Mouse (Mus musculus) thymus, adult 18-20 months (tissue): ENCODE measurements around the gene Prr22.
A peak's percentile ranks its signal among the peaks of the same experiment; 100 is the strongest.

Experiments used
- DNase-seq, 2 experiments: peaks; one replicate each; pipeline ENCODE4 v3.0.0; 2022; ENCODE audit warnings: mixed read lengths in 2 of 2

Gene Prr22

DNA sequence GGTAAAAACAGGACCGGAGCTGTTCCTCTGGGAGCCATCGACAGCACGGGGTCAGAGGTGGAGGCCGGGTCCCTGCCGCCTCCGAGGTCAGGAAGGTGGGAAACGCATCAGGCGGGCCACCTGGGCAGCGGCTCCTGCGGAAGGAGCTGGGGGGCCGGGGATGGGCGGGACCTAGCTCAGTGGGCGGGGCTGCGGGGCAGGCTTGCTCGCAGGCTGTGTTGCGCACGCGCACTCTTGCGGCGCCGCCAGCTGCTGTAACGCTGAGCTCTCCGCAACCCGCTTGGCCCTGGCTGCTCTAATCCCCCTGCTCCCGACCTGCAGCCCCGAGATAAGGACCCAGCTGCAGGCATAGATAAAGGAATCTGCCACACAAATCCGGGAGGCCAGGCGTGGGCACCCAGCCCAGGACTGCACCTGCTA is 8.0 kb upstream of the Prr22 start:
- DNase-seq = peak; percentile 84 to 88

DNA sequence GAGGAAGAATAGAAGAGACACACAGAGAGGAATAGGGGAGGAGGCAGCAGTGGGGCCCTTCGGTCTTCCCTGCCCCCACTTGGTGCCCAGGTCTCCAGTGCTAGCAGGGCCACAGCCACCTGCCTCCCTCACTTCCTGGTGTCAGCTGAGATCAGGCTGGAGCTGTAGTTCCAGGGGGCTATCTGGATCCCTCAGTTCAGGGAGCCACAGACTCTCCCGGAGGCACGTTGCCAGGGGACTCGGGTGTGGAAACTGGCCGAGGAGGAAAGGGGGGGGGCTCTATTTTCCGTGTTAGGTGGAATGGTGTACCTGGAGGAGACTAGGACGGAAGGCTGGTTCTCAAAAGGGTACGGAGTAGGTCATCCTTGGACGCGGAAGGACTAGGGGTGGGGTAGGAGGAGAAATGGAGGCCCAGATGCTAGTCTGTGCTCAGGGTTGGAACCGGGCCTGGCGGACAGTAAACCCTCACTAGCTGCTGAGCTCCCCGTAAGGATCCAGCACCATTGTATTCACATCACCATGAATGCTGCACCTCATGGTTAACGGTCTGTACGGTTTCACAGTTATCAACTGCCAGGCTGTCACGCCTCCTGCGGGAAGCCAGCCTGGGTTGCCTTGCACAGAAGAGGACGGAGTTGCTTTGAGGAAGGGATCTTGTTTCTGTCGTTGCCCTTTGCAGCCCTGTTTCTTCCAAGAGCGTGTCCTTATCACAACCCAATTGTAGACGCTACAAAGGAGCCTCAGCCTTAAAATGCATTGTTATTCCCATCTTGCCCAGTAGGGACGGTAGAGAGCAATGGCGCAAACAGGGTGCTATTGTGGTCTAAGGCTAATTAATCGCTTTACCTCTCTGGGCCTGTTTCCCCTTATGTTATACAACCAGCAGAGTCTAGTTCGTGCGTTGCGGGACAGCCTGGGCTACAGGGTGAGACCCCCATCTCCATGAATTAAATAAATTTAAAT is 7.0 kb upstream of the Prr22 start:
- DNase-seq = peak in 1 of 2 experiments; percentile 49

DNA sequence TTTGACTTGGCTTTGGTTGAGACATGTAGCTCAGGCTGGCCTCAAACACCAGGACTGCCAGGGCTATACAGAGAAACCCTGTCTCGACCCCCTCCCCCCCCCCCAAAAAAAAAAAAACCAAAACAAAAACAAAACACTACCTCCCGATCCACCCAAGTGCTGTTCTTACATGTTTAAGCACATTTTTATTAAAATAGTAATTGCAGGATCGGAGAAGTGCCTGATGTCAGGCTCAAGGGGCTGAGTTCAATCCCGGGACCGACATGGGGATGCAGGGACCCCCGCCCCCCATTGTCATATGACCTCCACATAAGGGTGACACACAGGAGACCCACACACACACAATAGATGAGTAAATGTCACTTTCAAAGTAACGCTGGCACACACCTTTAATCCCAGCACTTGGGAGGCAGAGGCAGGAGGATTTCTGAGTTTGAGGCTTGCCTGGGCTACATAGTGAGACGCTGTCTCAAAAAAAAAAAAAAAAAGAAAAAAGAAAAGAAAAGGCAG is 6.3 kb upstream of the Prr22 start:
- no peak for DNase-seq

DNA sequence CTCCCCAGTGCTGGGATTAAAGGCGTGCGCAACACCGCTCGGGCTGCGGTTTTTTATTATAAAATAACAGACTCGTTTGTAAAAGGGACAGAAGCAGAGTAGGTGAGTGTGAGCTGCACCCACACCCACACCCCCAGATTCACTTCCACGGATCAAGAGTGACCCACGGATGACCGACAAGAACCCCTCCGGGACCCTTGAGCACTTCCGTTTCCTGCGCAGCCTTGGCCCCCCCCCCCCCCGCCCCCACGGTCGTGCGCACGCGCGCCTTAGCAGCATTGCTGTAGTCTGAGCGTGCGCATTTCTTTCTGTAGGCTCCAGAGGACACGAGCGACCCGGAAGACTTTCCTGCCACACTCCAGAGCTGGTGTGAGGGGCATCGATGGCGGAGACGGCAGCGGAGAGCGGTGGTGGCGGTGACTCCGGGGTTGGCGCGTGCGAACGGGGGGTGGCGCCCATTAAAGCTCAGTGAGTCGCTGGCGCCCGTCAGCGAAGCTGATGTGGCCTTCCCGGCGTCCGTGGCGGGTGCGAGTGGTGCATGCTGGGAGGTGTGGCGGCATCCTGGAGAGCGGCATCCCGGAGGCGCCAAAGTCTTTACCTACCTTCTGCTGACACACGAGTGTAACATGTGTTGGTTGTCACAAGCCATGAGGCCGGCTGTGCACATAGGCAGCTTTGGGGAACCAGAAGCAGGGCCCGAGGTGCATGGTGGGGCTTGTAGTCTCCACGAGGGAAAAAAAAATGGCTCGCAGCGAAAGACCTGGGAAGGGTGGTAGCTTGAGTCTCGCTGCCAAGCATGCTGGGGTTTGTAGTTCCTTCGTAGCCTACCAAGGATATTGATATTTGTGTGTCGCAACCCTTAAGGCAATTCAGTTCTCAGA is 5.3 kb upstream of the Prr22 start, which contains the start of gene Dus3l:
Dus3l (plus strand) TSS at position 284 of the 881 bp plus-strand sequence.
- peak; percentile 79 to 87 for DNase-seq

DNA sequence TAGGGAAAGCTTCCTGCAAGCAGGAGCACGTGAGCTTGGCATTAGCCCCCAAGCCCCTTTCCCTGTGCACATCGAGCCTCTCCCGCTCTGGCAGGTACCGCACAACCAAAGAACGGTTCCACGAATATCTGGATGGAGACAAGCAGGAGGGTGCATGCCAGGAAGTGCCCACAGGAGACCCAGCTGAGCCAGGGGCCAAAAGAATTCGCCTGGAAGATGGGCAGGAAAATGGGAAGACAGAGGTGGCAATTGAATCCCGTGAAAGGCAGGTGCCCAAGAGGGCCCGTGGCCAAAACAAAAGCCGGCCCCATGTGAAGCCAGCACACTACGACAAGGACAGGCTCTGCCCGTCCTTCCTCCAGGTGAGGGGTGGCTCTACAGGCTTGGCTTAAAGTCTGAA is 4.6 kb upstream of the Prr22 start:
- DNase-seq = peak; percentile 34 to 47

DNA sequence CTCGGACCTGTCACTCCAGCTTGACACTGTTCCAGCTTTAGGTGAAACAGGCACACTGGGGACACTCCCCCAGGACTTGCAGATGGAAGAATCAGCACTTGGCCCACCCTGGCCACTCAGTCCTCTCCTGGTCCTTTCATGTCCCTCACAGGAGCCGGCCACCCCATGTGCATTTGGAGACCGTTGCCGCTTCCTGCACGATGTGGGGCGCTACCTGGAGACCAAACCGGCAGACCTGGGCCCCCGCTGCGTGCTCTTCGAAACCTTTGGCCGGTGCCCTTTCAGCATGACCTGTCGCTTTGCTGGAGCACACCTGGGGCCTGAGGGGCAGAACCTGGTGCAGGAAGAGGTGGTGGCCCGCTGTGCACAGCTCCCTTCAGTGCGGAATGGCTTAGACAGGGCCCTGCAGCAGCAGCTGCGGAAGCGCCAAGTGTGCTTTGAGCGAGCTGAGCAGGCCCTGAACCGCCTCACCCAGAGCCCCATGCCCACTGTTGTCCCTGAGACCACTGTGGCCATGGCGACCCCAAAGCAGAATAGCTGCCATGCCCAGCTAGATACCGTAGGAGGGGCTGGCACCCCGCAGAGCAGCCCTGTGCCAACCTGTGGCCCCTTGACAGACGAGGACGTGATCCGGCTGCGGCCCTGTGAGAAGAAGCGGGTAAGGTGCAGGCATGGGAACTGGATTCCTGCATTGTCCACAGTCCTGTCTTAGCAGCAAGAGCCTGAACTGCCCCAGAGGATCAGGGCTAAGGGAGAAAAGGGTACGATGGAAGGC is 3.2 kb upstream of the Prr22 start:
- DNase-seq = no peak

DNA sequence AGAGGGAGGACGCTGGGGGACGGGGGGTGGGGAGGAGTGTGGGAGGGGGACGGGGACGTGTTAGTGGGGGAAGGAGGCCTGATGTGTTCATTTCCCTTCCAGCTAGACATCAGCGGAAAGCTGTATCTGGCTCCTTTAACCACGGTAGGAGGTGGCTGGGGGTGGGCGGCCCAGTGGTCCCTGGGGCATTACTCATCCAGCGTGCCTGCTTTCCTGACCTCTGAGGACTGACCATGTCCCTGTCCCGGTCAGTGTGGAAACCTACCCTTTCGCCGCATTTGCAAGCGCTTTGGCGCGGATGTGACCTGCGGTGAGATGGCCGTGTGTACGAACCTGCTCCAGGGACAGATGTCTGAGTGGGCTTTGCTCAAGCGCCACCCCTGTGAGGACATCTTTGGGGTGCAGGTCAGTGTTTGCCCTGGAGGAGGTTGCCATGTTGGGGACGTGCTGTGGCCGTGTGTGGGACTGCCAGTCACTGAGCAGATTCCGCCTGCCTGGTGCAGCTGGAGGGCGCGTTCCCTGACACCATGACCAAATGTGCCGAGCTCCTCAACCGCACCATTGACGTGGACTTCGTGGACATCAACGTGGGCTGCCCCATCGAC is 2.4 kb upstream of the Prr22 start:
- DNase-seq = no peak

DNA sequence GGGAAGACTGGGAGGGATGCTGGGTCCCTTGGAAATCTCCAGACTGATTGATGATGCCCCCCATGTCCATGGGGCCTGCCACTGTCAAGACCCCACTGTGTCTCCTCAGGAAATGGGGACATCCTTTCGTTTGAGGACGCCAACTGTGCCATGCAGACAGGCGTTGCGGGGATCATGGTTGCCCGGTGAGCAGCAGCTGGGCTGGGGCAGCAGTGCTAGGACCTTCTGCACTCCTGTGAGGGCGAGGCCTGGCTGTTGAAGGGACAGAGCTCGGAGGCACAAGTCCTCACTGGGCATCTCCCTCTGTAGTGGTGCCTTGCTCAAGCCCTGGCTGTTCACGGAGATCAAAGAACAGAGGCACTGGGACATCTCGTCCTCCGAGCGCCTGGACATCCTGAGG is 1.1 kb upstream of the Prr22 start:
- DNase-seq = no peak

DNA sequence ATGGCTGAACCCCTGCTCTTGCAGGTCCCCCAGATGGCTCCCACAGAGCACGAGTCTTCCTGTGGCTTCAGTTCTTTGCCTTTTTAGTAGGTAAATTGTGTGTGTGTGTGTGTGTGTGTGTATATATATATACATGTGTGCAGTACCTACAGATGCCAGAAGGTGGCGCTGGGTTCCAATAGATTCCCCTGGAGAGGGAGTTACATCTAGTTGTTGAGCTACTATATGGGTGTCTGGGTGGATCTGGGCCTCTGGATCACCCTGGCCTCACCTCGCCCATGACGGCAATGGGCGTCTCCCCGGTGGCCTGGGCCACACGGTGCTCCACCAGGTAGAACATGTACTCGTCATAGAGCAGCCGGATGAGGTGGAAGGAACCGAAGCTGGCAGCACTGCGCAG is 7.5 kb downstream of the Prr22 start:
- DNase-seq = no peak

DNA sequence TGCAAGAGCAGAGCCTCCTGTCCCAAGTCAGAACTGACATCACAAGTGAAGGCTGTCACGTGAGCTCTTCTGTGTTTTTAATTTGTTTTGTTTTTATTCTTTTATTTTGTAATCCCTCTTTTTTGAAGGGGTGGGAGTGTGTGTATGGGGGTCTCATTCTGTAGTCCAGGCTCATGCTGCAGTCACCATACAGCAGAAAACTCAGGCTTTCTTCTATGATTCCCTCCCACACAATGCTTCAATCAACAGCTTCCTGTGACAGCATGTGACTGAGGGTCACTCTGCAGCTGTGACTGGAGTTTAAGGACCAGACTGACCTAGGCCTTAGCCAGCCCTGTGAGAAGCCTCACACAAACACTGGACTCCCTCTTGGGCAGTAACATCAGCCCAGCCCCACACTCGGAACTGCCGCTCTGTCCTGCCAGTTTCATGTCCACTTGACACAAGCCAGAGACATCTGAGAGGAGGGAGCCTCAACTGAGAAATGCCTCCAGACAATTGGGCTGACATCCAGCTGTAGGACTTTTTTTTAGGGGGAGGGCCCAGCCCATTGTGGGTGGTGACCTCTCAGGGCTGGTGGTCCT is 8.8 kb downstream of the Prr22 start:
- no peak for DNase-seq

DNA sequence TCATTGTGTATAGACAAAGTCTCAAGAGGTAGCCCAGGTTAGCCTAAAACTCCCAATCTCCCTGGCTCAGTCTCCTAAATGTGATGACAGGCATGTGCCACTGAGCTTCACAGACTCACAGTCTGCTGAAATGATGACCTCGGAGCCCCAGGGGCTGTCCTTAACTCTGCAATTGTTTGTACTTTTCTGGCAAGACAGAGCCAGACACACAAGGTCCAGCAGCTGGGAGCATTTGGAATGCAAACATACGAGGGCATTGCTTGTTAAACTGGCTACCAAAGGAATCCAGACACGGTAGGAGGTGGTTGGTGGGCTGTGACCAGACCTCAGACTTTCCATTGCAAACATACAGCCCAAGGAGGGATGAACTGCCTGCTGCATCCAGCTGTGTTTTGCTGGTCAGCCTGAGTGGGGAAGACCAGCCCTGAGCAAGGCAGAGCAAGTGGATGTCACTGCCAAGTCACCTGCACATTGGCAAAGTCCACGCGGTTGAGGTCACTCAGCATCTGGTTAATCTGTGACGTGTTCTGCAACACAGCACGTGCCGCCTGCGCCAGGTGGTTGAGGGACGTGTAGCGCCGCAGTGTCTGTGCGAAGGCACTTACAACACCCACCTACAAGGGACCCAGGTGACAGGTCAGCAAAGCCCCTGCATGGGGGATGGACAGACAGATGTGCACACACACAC is 10.4 kb downstream of the Prr22 start:
- DNase-seq = no peak

DNA sequence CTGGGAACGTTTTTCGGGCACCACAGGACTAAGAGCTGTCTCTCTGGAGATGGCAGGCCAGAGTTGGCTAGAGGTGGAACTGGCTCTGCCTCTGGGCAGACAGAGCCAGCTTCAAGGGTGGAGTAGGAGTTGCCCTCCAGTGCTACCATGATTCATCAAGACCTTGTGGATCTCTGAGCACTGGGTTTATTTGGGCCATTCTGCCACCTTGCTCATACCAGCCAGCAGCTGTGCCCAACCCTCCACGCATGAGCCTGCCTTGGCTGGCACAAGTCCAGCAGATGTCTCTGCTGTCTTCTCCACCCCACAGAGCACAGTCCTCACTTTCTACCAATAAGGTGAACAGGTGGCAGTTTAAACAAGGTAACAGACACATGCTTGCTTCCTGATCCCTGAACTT is 18.8 kb downstream of the Prr22 start:
- no peak for DNase-seq

DNA sequence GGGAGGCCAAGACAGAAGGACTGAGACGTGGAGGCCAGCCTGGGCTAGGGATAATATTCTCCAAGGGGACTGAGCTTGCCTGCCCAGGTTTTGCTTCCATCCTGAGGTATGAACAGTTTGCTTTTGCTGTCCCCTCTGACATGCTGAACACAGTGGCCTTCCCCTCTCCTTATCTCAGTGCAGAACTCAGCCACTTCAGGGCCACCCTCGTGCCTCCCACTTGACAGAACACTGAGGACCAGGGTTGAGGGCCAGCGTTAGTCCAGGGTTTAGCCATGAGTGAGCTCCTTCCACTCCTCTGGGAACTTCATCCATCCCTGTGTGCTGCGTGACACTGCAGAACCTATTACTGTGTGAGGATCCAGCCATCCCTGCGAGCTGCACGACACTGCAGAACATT is 19.2 kb downstream of the Prr22 start:
- no peak for DNase-seq

DNA sequence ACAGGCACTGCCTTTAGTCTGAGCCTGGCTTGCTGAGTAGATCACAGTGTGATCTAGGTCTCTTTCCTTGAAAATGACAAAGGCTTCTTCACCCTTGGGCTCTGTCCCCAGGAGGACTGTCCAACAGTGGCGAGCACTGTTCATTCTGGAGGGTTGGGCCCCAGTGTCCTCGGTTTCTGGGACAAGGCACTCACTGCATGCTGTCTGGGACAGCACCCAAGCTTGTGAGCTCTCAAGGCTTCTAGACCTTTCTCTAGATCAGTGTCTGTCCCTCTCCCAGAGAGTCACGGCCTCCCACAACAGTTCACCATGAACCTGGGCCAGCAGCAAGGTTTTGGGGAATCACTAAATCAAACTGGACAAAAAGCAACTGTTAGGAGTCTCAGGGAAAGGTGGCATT is 22.5 kb downstream of the Prr22 start:
- DNase-seq = no peak

DNA sequence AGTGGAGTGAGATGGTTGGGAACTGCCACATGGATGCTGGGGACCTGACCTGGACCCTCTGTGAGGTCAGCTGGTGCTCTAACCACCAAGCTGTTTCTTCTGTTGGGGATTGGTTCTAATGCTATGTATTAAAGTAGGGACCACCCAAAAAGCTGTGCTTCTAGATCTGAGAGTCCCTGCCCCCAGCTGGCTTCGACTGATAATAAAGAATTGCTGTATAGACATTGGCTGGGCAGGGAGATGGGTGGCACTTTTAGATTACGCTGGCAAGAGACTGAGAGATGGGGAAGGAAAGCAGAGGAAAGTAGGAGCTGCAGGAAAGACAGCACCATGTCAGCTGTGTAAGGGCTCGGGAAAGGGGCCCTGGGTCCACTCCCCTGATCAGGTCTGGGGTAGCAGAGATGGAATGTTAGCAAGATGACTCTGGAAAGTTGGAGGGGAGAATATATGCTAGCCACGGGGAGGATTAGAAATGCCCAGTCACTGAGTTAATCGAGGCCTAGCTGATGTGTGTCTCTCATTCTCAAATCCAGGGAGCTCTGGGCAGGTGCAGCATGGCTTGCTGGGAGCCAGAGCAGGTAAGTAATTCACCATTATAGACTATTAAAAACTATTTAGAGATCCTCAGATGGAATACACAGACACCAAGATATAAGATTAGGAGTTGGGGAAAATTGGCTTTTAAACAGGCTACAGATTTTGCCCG is 23.7 kb downstream of the Prr22 start:
- no peak for DNase-seq

DNA sequence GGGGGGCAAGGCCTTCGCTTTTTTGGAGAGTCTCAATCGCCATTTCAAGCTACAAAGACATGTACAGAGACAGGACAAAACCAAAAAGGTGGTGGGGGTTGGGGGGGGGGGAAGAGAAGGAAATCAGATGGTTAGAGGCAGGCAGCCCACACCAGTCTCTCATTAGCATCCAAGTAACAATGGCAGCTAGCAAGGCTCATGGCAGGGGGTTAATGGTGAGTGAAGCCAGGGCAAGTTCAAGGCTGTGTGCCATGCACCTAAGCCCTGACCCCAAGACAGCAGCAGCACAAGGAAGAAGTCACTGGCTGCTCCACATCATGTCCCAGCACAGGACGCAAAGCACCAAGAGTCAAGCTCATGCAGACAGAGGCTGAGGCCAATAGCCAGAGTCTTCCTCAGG is 29.2 kb downstream of the Prr22 start:
- no peak for DNase-seq

DNA sequence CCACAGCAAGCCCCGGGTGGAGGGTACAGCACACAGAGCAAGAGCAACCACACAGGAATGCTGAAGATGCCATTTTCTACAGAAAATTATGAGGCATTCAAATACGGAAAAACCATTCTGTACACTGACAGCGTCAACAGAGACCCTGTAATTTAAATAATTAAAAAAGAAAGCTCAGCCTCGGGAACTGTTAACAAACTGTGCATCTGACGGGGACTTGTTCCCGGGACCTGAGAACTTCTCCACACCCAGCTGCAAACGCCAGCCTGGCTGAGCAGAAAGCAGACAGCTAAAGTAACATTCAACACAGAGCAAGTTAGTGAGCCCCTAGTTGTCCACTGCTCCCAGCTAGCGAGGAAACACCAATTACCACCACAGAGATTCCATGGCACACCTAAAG is 32.0 kb downstream of the Prr22 start:
- DNase-seq = no peak

DNA sequence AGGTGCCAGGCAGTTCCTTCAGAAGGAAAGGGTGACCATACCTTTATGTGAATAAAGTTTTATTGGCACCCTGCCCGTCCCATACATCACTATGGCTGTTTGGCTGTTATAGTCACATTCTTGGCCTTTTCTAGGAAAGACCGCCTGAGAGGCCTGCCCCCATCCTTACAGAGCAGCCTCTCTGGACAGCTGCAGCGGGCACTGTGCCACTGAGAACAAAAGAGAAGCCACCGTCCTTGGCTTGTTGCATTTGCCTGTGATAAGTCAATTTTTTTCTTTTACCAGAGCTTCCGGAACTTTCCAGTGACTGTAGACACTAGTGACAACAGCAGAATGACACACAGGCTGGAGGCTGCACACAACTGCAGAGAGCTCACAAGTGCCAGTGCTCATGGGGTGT is 34.9 kb downstream of the Prr22 start:
- DNase-seq = no peak

DNA sequence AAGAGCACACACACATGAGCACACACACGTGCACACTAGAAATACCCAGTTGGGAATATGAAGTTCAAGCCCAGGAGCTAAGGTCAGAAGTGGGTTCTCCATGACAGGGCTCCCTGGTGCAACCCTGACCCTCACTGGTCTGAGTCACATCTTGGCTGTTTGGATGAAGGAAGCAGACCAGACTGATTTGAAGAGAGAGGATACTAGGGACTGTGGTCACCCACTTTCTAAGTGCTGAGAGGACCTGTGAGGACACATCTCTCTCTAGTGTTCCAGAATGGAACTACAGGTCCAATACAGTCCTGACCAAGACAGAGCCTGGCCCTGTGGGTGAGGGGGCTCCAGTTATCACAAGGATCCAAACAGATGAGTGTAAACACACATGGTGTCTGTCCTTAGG is 35.7 kb downstream of the Prr22 start:
- no peak for DNase-seq

DNA sequence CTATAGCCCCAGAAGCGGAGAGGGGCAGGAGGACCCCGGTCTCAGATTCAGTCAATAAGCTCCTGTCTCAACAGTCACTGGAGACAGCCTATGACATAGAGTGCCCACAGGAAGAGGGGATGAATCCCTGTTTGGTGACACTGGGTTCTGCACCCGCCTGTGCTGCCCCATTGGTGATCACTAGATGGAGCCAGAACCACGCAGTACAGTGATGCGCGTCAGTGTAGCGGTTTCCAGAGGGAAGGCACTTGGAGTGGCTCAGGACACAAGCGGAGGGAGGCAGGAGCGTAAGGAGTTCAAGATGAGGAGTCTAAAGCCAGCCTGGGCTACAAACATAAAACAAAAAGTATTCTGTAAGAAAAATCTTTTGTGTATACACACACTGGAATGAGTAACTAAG is 38.5 kb downstream of the Prr22 start:
- peak; percentile 26 to 38 for DNase-seq

DNA sequence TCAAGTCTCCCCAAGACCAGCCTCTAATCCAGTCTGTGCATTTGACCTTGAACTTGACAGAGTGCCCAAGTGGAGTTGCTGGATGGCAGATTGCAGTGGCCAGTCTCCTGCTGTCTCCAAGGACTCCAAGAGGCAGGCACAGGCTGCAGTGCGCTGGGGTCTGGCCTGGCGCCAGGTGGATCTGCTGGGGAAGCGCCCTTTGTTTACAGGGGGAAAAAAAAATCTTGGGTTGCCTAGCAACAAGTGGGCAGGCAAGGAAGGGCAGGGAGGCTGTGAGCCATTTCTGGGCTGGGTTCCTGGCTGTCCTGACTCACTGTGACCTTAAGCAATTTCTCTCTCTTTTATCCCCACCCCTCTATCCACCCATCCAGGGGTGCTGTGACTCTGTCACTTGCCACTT is 40.2 kb downstream of the Prr22 start:
- peak; percentile 30 to 41 for DNase-seq
